Mouse (Mus musculus) left cerebral cortex, adult 11 months (tissue): ENCODE data around the gene Pimreg.

Source experiments
- DNase-seq: peaks from one replicate; pipeline ENCODE4 v3.0.0; 2022; ENCODE audit warnings: low spot score

The Pimreg gene

GRCm38 (mm10) chr11:72029143-72029542 lies 12.7 kb upstream of the Pimreg start:
- DNase-seq = no peak

GRCm38 (mm10) chr11:72031353-72031752 lies 10.5 kb upstream of the Pimreg start:
- DNase-seq = no peak

GRCm38 (mm10) chr11:72032091-72032490 lies 9.7 kb upstream of the Pimreg start:
- DNase-seq = no peak

- DNase-seq = no peak
Observed at GRCm38 (mm10) chr11:72032589-72032988, 9.2 kb upstream of the Pimreg start.

GRCm38 (mm10) chr11:72037409-72037808 lies 4.4 kb upstream of the Pimreg start, which contains the start of gene Aipl1:
Aipl1 (minus strand) TSS chr11:72037509.
- no peak for DNase-seq

GRCm38 (mm10) chr11:72037996-72038395 lies 3.8 kb upstream of the Pimreg start:
- DNase-seq = no peak

- no peak for DNase-seq
Observed at GRCm38 (mm10) chr11:72039599-72040386, 2.0 kb upstream of the Pimreg start.

GRCm38 (mm10) chr11:72041290-72041767 lies 503 bp upstream of the Pimreg start:
- DNase-seq = no peak

- no peak for DNase-seq
Observed at GRCm38 (mm10) chr11:72042631-72043030, 799 bp downstream of the Pimreg start.

GRCm38 (mm10) chr11:72044231-72044630 lies 2.4 kb downstream of the Pimreg start:
- no peak for DNase-seq

GRCm38 (mm10) chr11:72048730-72049129 lies 6.9 kb downstream of the Pimreg start:
- no peak for DNase-seq

- DNase-seq = no peak
Observed at GRCm38 (mm10) chr11:72049171-72049759, 7.4 kb downstream of the Pimreg start.

- no peak for DNase-seq
Observed at GRCm38 (mm10) chr11:72050168-72050894, 8.5 kb downstream of the Pimreg start.

GRCm38 (mm10) chr11:72050895-72051858 lies 9.3 kb downstream of the Pimreg start:
- no peak for DNase-seq

GRCm38 (mm10) chr11:72052221-72052620 lies 10.4 kb downstream of the Pimreg start:
- no peak for DNase-seq

GRCm38 (mm10) chr11:72052636-72053035 lies 10.8 kb downstream of the Pimreg start:
- DNase-seq = peak; percentile 70

- DNase-seq = no peak
Observed at GRCm38 (mm10) chr11:72055176-72055575, 13.3 kb downstream of the Pimreg start.

GRCm38 (mm10) chr11:72057166-72057565 lies 15.3 kb downstream of the Pimreg start:
- no peak for DNase-seq

GRCm38 (mm10) chr11:72060416-72060815 lies 18.6 kb downstream of the Pimreg start:
- DNase-seq = no peak

GRCm38 (mm10) chr11:72061093-72061620 lies 19.3 kb downstream of the Pimreg start:
- DNase-seq = no peak

GRCm38 (mm10) chr11:72064414-72064813 lies 22.6 kb downstream of the Pimreg start:
- no peak for DNase-seq
